Mouse (Mus musculus) testis, adult 2 months (tissue): Measurements from ENCODE around the gene Slc5a4a.

Experiments
- CTCF ChIP-seq: fragments of 200-500 bp; IDR thresholded peaks from 2 replicates; pipeline ENCODE4 v1.5.1; 2012; ENCODE audit warnings: low read depth, mild to moderate bottlenecking, inconsistent platforms, low read length, moderate library complexity; ENCODE audit not compliant: control insufficient read depth, insufficient read depth, insufficient replicate concordance
- POLR2A ChIP-seq: fragments of 200-500 bp; IDR thresholded peaks from 2 replicates; pipeline ENCODE4 v1.6.1; 2012; ENCODE audit warnings: low read depth, mild to moderate bottlenecking, inconsistent platforms, low read length, moderate library complexity; ENCODE audit not compliant: control insufficient read depth

DNA sequence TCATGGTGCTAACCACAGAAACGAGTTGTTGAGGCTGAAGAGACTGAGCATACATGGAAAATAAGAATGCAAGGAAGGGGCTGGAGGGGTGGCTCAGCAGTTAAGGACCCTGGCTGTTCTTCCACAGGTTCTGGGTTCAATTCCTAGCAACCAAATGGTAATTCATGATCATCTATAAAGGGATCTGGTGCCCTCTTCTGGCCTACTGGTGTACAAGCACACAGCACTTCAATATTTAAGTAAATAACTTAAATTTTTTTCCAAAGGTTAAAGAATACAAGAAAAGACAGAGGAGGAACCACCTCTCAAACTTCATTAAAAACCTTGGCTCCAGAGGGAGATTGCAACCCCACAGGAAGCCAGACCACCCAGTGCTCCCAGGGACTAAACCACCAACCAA, 82.4 kb downstream of the Slc5a4a start:
- no peak for TF ChIP-seq POLR2A
- no peak for TF ChIP-seq CTCF
